8 mouse cellular contexts compared by ENCODE assay signal in the genomic region with DNA sequence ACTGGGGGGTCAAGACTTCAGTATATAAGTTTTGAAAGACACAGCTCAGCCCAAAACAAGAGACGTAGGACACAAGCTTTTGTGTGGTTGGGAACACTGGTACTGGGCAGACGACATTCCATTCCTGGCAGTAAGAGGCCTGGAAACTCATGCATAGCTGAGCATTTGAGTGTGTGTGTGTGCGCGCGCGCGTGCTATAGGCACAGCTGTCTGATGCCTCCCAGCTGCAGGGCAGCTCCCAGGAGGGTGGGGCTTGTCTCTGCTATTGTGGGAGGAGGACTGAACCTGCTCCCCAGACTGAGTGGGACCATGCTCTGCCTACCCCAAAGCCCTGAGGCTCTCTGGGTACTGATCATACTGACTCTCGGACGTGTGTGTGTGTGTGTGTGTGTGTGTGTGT. TPM values are rescaled to one million over a fixed set of nuclear protein-coding genes. Genes with fewer than 3 reads are reported as not detected.
DNase-seq lines count a peak whose midpoint lies in the region; ATAC-seq and TF ChIP-seq lines count a peak whose summit lies in the region.

No protein-coding gene starts in this region.

- TF ChIP-seq CTCF in lung, embryonic 14.5 days (IDR thresholded peaks at IDR 0.05; ENCODE audit: low read depth), result no peak

- no peak overlapping the region for H3K4me3 ChIP-seq in forebrain, embryonic 14.5 days (ENCODE audit: low read depth, low read length)
- H3K4me3 ChIP-seq in forebrain, embryonic 12.5 days (replicated peaks), result no peak overlapping the region
- H3K4me3 ChIP-seq in intestine, embryonic 15.5 days (replicated peaks), result no peak overlapping the region
- H3K4me3 ChIP-seq in lung, embryonic 14.5 days (ENCODE audit: low read depth, low read length), result no peak overlapping the region
- no peak overlapping the region for H3K4me3 ChIP-seq in midbrain, embryonic 15.5 days

- H3K27ac ChIP-seq in forebrain, embryonic 14.5 days (ENCODE audit: low read depth, low read length), result no peak overlapping the region
- H3K27ac ChIP-seq in forebrain, embryonic 12.5 days, result no peak overlapping the region
- no peak overlapping the region for H3K27ac ChIP-seq in intestine, embryonic 15.5 days
- peak overlapping the region; percentile 67 for H3K27ac ChIP-seq in lung, embryonic 14.5 days (ENCODE audit: low read depth)
- H3K27ac ChIP-seq in midbrain, embryonic 15.5 days, result no peak overlapping the region

- H3K9ac ChIP-seq in forebrain, embryonic 14.5 days (ENCODE audit: low read length), result no peak overlapping the region
- no peak overlapping the region for H3K9ac ChIP-seq in forebrain, embryonic 12.5 days
- H3K9ac ChIP-seq in intestine, embryonic 15.5 days, result no peak overlapping the region
- no peak overlapping the region for H3K9ac ChIP-seq in lung, embryonic 14.5 days
- no peak overlapping the region for H3K9ac ChIP-seq in midbrain, embryonic 15.5 days

- no peak overlapping the region for H3K4me2 ChIP-seq in forebrain, embryonic 14.5 days (ENCODE audit: low read length)
- H3K4me2 ChIP-seq in forebrain, embryonic 12.5 days, result no peak overlapping the region
- H3K4me2 ChIP-seq in intestine, embryonic 15.5 days (replicated peaks), result peak overlapping the region; percentile 9; the same call in 1 of the 2 replicates
- no peak overlapping the region for H3K4me2 ChIP-seq in lung, embryonic 14.5 days
- no peak overlapping the region for H3K4me2 ChIP-seq in midbrain, embryonic 15.5 days

- no peaks in the 10 kb centered on the region for H3K27me3 ChIP-seq in forebrain, embryonic 14.5 days (replicated peaks; ENCODE audit: control insufficient read depth, insufficient read depth, low read length)
- no peaks in the 10 kb centered on the region for H3K27me3 ChIP-seq in forebrain, embryonic 12.5 days
- H3K27me3 ChIP-seq in intestine, embryonic 15.5 days (replicated peaks), result no peaks in the 10 kb centered on the region
- H3K27me3 ChIP-seq in lung, embryonic 14.5 days (ENCODE audit: insufficient read depth, low read length), result no peaks in the 10 kb centered on the region
- H3K27me3 ChIP-seq in midbrain, embryonic 15.5 days (replicated peaks), result no peaks in the 10 kb centered on the region

- H3K4me1 ChIP-seq in forebrain, embryonic 14.5 days (ENCODE audit: control insufficient read depth, insufficient read depth, low read length), result no peaks in the 10 kb centered on the region
- H3K4me1 ChIP-seq in forebrain, embryonic 12.5 days, result peaks cover 13% of the 10 kb centered on the region
- peaks cover 36% of the 10 kb centered on the region for H3K4me1 ChIP-seq in intestine, embryonic 15.5 days (replicated peaks)
- no peaks in the 10 kb centered on the region for H3K4me1 ChIP-seq in lung, embryonic 14.5 days (ENCODE audit: insufficient read depth)
- no peaks in the 10 kb centered on the region for H3K4me1 ChIP-seq in midbrain, embryonic 15.5 days

- DNase-seq in forebrain, embryonic 14.5 days (ENCODE audit: low spot score), result peak; percentile 19
- DNase-seq in ES-CJ7 (ENCODE audit: low read depth, low spot score), result peak; percentile 71
- DNase-seq in lung, embryonic 14.5 days, result peak; percentile 82
- DNase-seq in layer of hippocampus, postnatal 25 days (ENCODE audit: extremely low spot score in 1 of 2, low spot score in 1 of 2), result no peak
- DNase-seq in frontal cortex, postnatal 10 days (ENCODE audit: low spot score in 2 of 2), result no peak

- no peaks in the 10 kb centered on the region for H3K9me3 ChIP-seq in forebrain, embryonic 14.5 days (replicated peaks; ENCODE audit: control insufficient read depth, low read length)
- no peaks in the 10 kb centered on the region for H3K9me3 ChIP-seq in forebrain, embryonic 12.5 days
- no peaks in the 10 kb centered on the region for H3K9me3 ChIP-seq in intestine, embryonic 15.5 days
- H3K9me3 ChIP-seq in lung, embryonic 14.5 days (ENCODE audit: low read depth, low read length), result no peaks in the 10 kb centered on the region
- H3K9me3 ChIP-seq in midbrain, embryonic 15.5 days, result no peaks in the 10 kb centered on the region

- peak; percentile 37; the same call in 1 of the 2 replicates for ATAC-seq in forebrain, embryonic 14.5 days
- no peak for ATAC-seq in forebrain, embryonic 12.5 days (ENCODE audit: low FRiP score)
- peak; percentile 77 for ATAC-seq in intestine, embryonic 15.5 days
- peak; percentile 87 for ATAC-seq in lung, embryonic 14.5 days (ENCODE audit: insufficient read depth)
- ATAC-seq in midbrain, embryonic 15.5 days (replicated peaks), result no peak

- H3K36me3 ChIP-seq in forebrain, embryonic 14.5 days (ENCODE audit: control insufficient read depth, insufficient read depth, low read length), result peaks cover 38% of the 10 kb centered on the region
- H3K36me3 ChIP-seq in forebrain, embryonic 12.5 days (replicated peaks), result peaks cover 37% of the 10 kb centered on the region
- peaks cover 30% of the 10 kb centered on the region for H3K36me3 ChIP-seq in intestine, embryonic 15.5 days
- H3K36me3 ChIP-seq in lung, embryonic 14.5 days (ENCODE audit: insufficient read depth), result peaks cover 40% of the 10 kb centered on the region
- peaks cover 17% of the 10 kb centered on the region; the same call in 1 of the 2 replicates for H3K36me3 ChIP-seq in midbrain, embryonic 15.5 days (replicated peaks)

- 60% methylated on average over 9 of the region's 9 CpGs for WGBS in forebrain, embryonic 14.5 days
- 61% methylated on average over 9 of the region's 9 CpGs for WGBS in forebrain, embryonic 12.5 days
- 15% methylated on average over 9 of the region's 9 CpGs for WGBS in intestine, embryonic 15.5 days
- 38% methylated on average over 9 of the region's 9 CpGs for WGBS in lung, embryonic 14.5 days
- WGBS in midbrain, embryonic 15.5 days, result 55% methylated on average over 9 of the region's 9 CpGs

RNA-seq across cellular contexts. Expression of a gene that starts 9.5 kb away (rescaled TPM):
- polyA plus RNA-seq in forebrain, embryonic 14.5 days (2014; fragmentation: Nextera tagmentation; extraction: Ambion mirVana), result 23.6 and 23.7 TPM in 2 replicates
- 40.5 and 43.7 TPM in 2 replicates for polyA plus RNA-seq in forebrain, embryonic 12.5 days (2016; fragmentation: Nextera tagmentation; extraction: Ambion mirVana)
- 127 and 144 TPM in 2 replicates for polyA plus RNA-seq in intestine, embryonic 15.5 days (2015; fragmentation: Nextera tagmentation; extraction: Ambion mirVana)
- polyA plus RNA-seq in lung, embryonic 14.5 days (2014; fragmentation: Nextera tagmentation; extraction: Ambion mirVana), result 100.0 and 102 TPM in 2 replicates
- total RNA-seq in layer of hippocampus, postnatal 25 days (2021), result 10 to 100 TPM; 12.4 to 13.4 TPM
- polyA plus RNA-seq in midbrain, embryonic 15.5 days (2015; fragmentation: Nextera tagmentation; extraction: Ambion mirVana), result 32.0 and 34.0 TPM in 2 replicates

RNA-seq across cellular contexts. Expression of a gene that starts 26.8 kb away (rescaled TPM):
- polyA plus RNA-seq in forebrain, embryonic 14.5 days (2014; fragmentation: Nextera tagmentation; extraction: Ambion mirVana), result 35.3 and 39.7 TPM in 2 replicates
- polyA plus RNA-seq in forebrain, embryonic 12.5 days (2016; fragmentation: Nextera tagmentation; extraction: Ambion mirVana), result 24.1 and 29.9 TPM in 2 replicates
- polyA plus RNA-seq in intestine, embryonic 15.5 days (2015; fragmentation: Nextera tagmentation; extraction: Ambion mirVana), result 9.6 and 11.9 TPM in 2 replicates
- 19.1 and 24.5 TPM in 2 replicates for polyA plus RNA-seq in lung, embryonic 14.5 days (2014; fragmentation: Nextera tagmentation; extraction: Ambion mirVana)
- total RNA-seq in layer of hippocampus, postnatal 25 days (2021), result 10 to 100 TPM; 12.7 to 12.9 TPM
- polyA plus RNA-seq in midbrain, embryonic 15.5 days (2015; fragmentation: Nextera tagmentation; extraction: Ambion mirVana), result 31.6 and 39.2 TPM in 2 replicates

Comparison
In these comparisons a context has a peak if more than half of its experiments do, and no peak if none do; other contexts are left out.
1. ATAC-seq: peak in forebrain, embryonic 14.5 days (single experiment), intestine, embryonic 15.5 days (single experiment) and lung, embryonic 14.5 days (single experiment); none in forebrain, embryonic 12.5 days (single experiment) and midbrain, embryonic 15.5 days (single experiment).
2. DNase-seq: peak in forebrain, embryonic 14.5 days (single experiment), ES-CJ7 (single experiment) and lung, embryonic 14.5 days (single experiment); none in layer of hippocampus, postnatal 25 days (0 of 2) and frontal cortex, postnatal 10 days (0 of 2).